Mouse (Mus musculus): ENCODE data around the gene Paf1. TPM values are rescaled to one million over a fixed set of nuclear protein-coding genes. Genes with fewer than 3 reads are reported as not detected.

Gene Paf1
- polyA plus RNA-seq, 1 experiment: 44.3 TPM

DNA sequence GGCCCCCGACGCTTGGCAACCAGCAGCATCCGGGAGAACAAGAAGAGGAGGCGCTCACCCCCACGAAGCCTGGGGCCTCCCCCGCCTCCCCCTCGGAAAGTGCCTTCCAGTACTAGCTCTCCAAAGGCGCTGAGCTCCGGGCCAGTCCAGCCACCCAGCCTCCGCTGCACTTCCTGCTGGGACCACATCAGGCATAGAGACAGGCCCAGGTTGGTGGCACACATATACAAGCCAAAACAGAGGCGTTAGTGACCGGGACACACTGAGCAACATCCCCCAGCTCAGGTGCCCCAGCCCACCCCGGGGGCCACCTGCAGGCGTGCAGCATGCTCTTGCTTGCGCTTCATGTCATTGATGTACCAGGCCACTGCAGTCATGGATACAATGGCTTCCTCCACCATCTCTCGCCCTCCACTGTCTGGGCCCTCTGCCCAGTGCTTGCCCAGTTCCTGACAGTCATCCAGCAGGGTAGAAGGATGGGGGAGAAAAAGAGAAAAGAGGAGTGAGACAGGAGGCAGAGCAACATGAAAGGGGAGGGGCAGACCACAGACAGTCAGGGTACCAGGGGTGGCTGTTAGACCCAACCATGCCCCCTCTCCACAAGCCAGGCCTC lies 25.0 kb upstream of the Paf1 start:
- H3K79me3 ChIP-seq (ENCODE audit: low read depth): peaks cover 17% of the 10 kb centered on the region
- peaks cover 15% of the 10 kb centered on the region for H3K36me3 ChIP-seq (ENCODE audit: control insufficient read depth, insufficient read depth)
- peaks cover 38% of the 10 kb centered on the region for H3K79me2 ChIP-seq (ENCODE audit: control insufficient read depth, insufficient read depth)
- H3K4me3 ChIP-seq (ENCODE audit: insufficient read depth, poor library complexity, severe bottlenecking): no peak overlapping the region
- H3K27me3 ChIP-seq (ENCODE audit: control insufficient read depth, insufficient read depth, insufficient read length): no peaks in the 10 kb centered on the region
- H3ac ChIP-seq (ENCODE audit: control insufficient read depth, insufficient read length, low read depth): no peak overlapping the region
- TF ChIP-seq USF1 (IDR thresholded peaks at IDR 0.05; ENCODE audit: low read depth): no peak
- TF ChIP-seq CEBPB (IDR thresholded peaks at IDR 0.05; ENCODE audit: low read depth): no peak
- no peak for TF ChIP-seq MAX (IDR thresholded peaks at IDR 0.05)
- TF ChIP-seq MYOG (IDR thresholded peaks at IDR 0.05; ENCODE audit: control insufficient read depth, extremely low read depth, insufficient read length): no peak
- TF ChIP-seq CTCF (IDR thresholded peaks at IDR 0.05; ENCODE audit: control insufficient read depth, insufficient read depth, insufficient read length): no peak
- TF ChIP-seq MYOD1 (IDR thresholded peaks at IDR 0.05; ENCODE audit: control insufficient read depth, insufficient read length, low read depth): no peak
- TF ChIP-seq FOSL1 (IDR thresholded peaks at IDR 0.05; ENCODE audit: insufficient read depth, low read length, poor library complexity, severe bottlenecking): no peak

DNA sequence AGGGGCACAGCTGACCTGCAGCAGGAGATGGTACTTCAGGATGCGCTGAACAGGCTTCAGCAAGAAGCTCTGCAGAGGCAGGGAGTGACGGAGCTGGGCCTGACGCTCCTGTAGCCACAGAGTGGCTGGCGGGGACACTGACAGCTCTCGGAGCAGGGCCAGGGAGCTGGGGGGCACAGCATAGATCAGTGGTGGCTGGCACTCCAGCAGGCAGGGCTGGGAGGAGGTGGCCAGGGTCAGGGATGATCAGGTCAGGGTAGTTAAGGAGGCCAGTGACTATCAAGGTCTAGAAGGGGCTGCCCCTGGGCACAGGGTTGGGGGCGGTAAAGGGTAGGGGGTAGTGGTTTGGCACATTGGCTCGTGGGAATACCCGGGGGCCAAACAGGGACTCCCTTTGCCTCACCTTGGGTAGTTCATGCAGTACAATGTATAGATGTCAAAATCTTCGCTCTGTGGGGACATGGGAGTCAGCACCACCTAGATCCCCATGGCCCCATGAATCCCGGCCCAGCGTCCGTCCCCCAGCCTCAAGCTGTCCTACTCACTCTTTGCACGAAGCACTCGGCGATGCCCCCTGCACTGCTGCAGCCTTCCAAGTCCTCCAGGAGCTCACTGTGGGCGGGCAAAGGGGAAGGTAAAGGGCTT lies 24.4 kb upstream of the Paf1 start:
- Histone ChIP-seq H3K27me3 (ENCODE audit: control insufficient read depth, insufficient read depth, insufficient read length) (no peaks in the 10 kb centered on the region), H3K36me3 (ENCODE audit: control insufficient read depth, insufficient read depth) (peaks cover 15% of the 10 kb centered on the region), H3ac (ENCODE audit: control insufficient read depth, insufficient read length, low read depth) (no peak overlapping the region), H3K4me3 (ENCODE audit: insufficient read depth, poor library complexity, severe bottlenecking) (no peak overlapping the region), H3K79me3 (ENCODE audit: low read depth) (peaks cover 17% of the 10 kb centered on the region), H3K79me2 (ENCODE audit: control insufficient read depth, insufficient read depth) (peaks cover 38% of the 10 kb centered on the region)
- TF ChIP-seq CTCF (IDR thresholded peaks at IDR 0.05; ENCODE audit: control insufficient read depth, insufficient read depth, insufficient read length): no peak
- TF ChIP-seq CEBPB (IDR thresholded peaks at IDR 0.05; ENCODE audit: low read depth): no peak
- no peak for TF ChIP-seq FOSL1 (IDR thresholded peaks at IDR 0.05; ENCODE audit: insufficient read depth, low read length, poor library complexity, severe bottlenecking)
- no peak for TF ChIP-seq MAX (IDR thresholded peaks at IDR 0.05)
- no peak for TF ChIP-seq USF1 (IDR thresholded peaks at IDR 0.05; ENCODE audit: low read depth)
- TF ChIP-seq MYOG (IDR thresholded peaks at IDR 0.05; ENCODE audit: control insufficient read depth, extremely low read depth, insufficient read length): no peak
- TF ChIP-seq MYOD1 (IDR thresholded peaks at IDR 0.05; ENCODE audit: control insufficient read depth, insufficient read length, low read depth): no peak

DNA sequence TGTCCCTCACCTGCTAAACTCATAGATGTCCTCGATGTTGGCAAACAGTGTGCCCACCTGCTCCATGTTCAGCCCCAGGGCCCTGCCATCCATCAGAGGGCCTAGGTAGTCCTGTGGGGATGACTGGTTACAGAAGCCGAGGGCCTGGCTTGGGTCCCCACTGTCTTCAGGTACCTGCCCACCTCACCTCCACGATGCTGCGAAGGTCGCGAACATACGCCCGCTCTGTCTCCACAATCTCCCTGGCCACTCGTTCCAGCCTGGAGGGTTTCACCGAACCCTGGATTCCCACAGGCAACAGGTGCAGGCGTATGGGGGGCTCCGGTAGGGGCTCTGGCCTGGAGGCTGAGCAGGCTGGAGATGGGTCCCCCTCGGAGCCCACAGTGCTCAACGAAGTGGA lies 22.7 kb upstream of the Paf1 start:
- Histone ChIP-seq H3K36me3 (ENCODE audit: control insufficient read depth, insufficient read depth) (peaks cover 8% of the 10 kb centered on the region), H3ac (ENCODE audit: control insufficient read depth, insufficient read length, low read depth) (no peak overlapping the region), H3K27me3 (ENCODE audit: control insufficient read depth, insufficient read depth, insufficient read length) (no peaks in the 10 kb centered on the region), H3K4me3 (ENCODE audit: insufficient read depth, poor library complexity, severe bottlenecking) (no peak overlapping the region), H3K79me2 (ENCODE audit: control insufficient read depth, insufficient read depth) (peaks cover 38% of the 10 kb centered on the region), H3K79me3 (ENCODE audit: low read depth) (peaks cover 17% of the 10 kb centered on the region)
- TF ChIP-seq CTCF (IDR thresholded peaks at IDR 0.05; ENCODE audit: control insufficient read depth, insufficient read depth, insufficient read length): no peak
- TF ChIP-seq MYOG (IDR thresholded peaks at IDR 0.05; ENCODE audit: control insufficient read depth, extremely low read depth, insufficient read length): no peak
- TF ChIP-seq MYOD1 (IDR thresholded peaks at IDR 0.05; ENCODE audit: control insufficient read depth, insufficient read length, low read depth): no peak
- no peak for TF ChIP-seq MAX (IDR thresholded peaks at IDR 0.05)
- TF ChIP-seq CEBPB (IDR thresholded peaks at IDR 0.05; ENCODE audit: low read depth): no peak
- TF ChIP-seq FOSL1 (IDR thresholded peaks at IDR 0.05; ENCODE audit: insufficient read depth, low read length, poor library complexity, severe bottlenecking): no peak
- no peak for TF ChIP-seq USF1 (IDR thresholded peaks at IDR 0.05; ENCODE audit: low read depth)

DNA sequence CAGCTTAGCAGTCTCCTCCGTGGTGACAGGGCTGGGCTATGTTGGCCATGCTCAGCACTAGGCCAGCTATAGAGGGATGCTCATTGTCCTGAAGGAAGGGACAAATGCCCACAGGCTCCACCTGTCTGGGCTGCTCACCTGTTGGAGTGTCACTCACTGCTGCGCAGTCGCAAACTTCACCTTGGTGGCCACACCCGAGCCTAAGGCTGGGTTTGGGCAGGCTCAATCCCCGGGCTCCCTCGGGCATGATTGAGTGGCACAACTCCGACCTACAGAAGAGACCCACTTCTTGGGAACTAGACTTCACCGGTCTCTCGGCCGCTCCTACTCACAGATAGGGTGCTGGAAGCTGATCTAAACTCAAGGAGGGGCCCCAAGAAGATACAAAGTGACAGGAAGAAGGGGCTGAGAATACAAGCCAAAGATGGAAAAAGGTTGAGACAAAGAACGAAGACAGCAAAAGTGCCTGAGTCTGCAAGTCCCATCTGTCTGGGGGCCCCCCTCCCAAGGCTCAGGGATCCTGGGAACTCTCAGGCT lies 21.7 kb upstream of the Paf1 start:
- peaks cover 8% of the 10 kb centered on the region for H3K36me3 ChIP-seq (ENCODE audit: control insufficient read depth, insufficient read depth)
- peak overlapping the region; percentile 59 for H3K4me3 ChIP-seq (ENCODE audit: insufficient read depth, poor library complexity, severe bottlenecking)
- H3K79me3 ChIP-seq (ENCODE audit: low read depth): peaks cover 17% of the 10 kb centered on the region
- H3K79me2 ChIP-seq (ENCODE audit: control insufficient read depth, insufficient read depth): peaks cover 38% of the 10 kb centered on the region
- no peak for TF ChIP-seq USF1 (IDR thresholded peaks at IDR 0.05; ENCODE audit: low read depth)
- no peak for TF ChIP-seq CEBPB (IDR thresholded peaks at IDR 0.05; ENCODE audit: low read depth)
- no peak for TF ChIP-seq MYOD1 (IDR thresholded peaks at IDR 0.05; ENCODE audit: control insufficient read depth, insufficient read length, low read depth)
- TF ChIP-seq CTCF (IDR thresholded peaks at IDR 0.05; ENCODE audit: control insufficient read depth, insufficient read depth, insufficient read length): no peak
- TF ChIP-seq FOSL1 (IDR thresholded peaks at IDR 0.05; ENCODE audit: insufficient read depth, low read length, poor library complexity, severe bottlenecking): no peak
- TF ChIP-seq MAX (IDR thresholded peaks at IDR 0.05): no peak
- no peak for TF ChIP-seq MYOG (IDR thresholded peaks at IDR 0.05; ENCODE audit: control insufficient read depth, extremely low read depth, insufficient read length)
- H3K27me3 ChIP-seq (ENCODE audit: control insufficient read depth, insufficient read depth, insufficient read length): no peaks in the 10 kb centered on the region
- H3ac ChIP-seq (ENCODE audit: control insufficient read depth, insufficient read length, low read depth): peak overlapping the region; percentile 79

DNA sequence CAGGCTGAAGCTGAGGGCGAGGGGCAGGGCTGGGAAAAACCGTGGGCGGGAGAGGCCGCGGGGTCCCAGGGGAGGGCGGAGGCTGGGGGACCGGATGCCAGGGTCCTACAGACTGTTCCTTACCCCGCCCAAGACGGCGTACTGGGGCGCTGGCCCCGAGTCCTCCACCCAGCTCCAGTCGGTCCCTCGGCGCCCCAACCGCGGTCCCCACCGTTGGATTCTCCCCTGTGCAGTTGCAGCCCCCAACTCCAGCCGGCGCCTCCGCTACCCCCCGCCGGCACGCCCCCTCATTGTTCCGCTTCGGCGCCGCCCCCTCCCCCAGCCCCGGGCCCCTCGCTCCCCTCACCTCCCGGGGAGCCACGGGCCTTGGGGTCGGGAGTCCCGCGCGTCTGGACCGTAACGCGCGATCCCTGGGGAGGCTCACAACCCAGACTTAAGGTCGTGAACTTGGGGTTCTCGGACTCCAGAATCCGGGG lies 21.2 kb upstream of the Paf1 start:
- TF ChIP-seq MYOD1 (IDR thresholded peaks at IDR 0.05; ENCODE audit: control insufficient read depth, insufficient read length, low read depth) (no peak), CTCF (IDR thresholded peaks at IDR 0.05; ENCODE audit: control insufficient read depth, insufficient read depth, insufficient read length) (no peak), MYOG (IDR thresholded peaks at IDR 0.05; ENCODE audit: control insufficient read depth, extremely low read depth, insufficient read length) (no peak), MAX (IDR thresholded peaks at IDR 0.05) (no peak), FOSL1 (IDR thresholded peaks at IDR 0.05; ENCODE audit: insufficient read depth, low read length, poor library complexity, severe bottlenecking) (no peak), USF1 (IDR thresholded peaks at IDR 0.05; ENCODE audit: low read depth) (no peak), CEBPB (IDR thresholded peaks at IDR 0.05; ENCODE audit: low read depth) (no peak)
- Histone ChIP-seq H3K36me3 (ENCODE audit: control insufficient read depth, insufficient read depth) (peaks cover 8% of the 10 kb centered on the region), H3K4me3 (ENCODE audit: insufficient read depth, poor library complexity, severe bottlenecking) (peak overlapping the region; percentile 59), H3K79me2 (ENCODE audit: control insufficient read depth, insufficient read depth) (peaks cover 41% of the 10 kb centered on the region), H3K27me3 (ENCODE audit: control insufficient read depth, insufficient read depth, insufficient read length) (no peaks in the 10 kb centered on the region), H3ac (ENCODE audit: control insufficient read depth, insufficient read length, low read depth) (peak overlapping the region; percentile 79), H3K79me3 (ENCODE audit: low read depth) (peaks cover 17% of the 10 kb centered on the region)

Measured in C2C12 (cell line).